Mouse (Mus musculus): Measurements from ENCODE around the gene Clstn1.

Gene Clstn1

DNA sequence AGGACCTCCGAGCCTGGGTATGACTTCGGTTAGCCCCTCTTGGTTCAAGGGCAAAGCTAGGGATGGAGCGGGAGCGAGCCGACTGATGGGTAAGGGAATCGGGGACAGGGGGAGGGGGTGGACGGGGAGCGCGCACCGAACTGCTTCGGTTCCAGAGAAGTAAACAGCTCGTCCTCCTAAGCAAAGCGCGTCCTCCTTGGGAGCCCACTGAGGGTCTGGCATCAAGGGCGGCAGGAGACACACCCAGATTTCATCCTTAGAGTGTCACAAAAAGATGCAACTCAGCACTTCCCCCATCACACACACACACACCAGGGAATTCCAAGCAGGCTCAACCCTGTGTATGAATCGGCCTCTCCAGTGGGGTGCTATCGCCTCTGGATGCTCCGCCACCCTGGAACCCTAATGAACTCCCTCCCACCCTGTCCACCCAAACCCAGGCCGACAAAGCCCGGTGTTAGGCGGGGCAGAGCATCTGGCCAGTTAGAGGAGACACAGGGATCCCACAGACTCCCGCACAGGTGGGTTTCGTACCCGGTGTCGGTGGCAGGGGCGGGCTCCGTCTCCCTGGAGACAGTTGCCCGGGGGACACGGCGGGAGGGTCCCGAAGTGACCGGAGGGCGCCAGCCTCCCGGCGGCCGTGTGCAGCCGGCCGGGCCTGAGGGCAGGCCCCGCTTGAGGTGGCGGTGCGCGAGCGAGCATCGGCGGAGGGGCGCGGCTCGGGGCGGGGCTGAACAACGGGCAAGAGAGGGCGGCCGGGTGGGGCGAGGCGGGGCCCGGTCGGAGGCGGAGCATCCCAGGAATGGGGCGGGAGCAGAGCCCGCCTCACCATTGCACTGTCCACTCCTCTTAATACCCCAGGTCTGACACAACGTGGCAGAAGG lies 89.4 kb downstream of the Clstn1 start:
- DNase-seq (ENCODE audit: low spot score), result no peak

- DNase-seq (ENCODE audit: low spot score), result no peak
These were observed 91.7 kb downstream of the Clstn1 start for GRCm38 (mm10) chr4:149678006-149678405.

DNA sequence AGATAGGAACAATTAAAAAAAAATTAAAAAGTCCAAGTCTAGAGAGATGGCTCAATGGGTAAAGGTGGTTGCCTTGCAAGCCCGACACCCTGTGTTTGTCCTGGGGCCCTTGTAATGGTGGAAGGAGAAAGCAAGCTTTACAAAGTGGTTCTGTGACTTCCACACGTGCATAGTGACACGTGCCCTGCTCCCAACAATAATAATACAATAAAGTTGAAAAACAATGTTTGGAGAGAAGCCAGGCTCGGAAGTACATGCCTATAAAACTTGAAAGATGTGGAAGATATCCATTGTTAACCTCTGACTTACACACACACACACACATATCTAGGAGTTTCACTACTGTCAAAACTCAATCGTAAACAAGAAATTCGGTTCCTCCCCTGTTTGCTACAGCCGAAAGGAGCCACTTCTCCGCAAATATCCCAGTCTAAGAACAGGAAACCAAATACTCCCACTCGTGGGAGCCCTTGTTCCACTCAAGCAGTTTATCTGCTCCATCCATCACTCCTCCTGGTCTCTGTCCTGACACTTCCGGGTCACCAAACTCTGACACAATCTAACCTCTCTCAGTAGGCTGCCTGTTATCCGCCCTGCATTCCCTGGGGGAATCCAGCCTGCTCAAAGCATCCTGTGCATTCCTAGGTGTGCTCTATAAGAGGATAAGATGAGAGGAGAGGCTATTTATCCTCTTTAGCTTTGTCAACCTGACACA lies 92.9 kb downstream of the Clstn1 start:
- DNase-seq (ENCODE audit: low spot score), result no peak

GRCm38 (mm10) chr4:149683875-149684274 lies 97.6 kb downstream of the Clstn1 start:
- DNase-seq (ENCODE audit: low spot score), result no peak

- DNase-seq (ENCODE audit: low spot score), result no peak
These were observed 98.8 kb downstream of the Clstn1 start for GRCm38 (mm10) chr4:149684841-149685623.

DNA sequence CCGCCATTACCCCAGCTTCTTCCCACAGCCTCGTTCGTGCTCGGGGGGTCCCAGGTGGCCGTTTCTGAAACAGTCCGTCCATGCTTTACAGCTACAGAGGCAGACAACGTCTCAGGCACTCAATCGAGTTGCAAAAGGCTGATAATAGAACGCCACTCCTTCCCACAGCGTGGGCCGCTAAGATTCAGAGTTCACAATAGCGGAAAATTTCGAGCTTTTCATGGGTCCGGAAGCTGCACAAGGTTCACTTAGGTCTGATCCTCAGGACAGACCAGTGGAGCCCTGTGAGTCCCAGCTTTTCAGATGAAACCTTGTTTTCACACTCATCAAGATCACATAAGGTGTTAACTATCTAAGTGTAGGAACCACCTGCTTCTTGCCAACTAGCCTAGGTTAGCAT lies 102.6 kb downstream of the Clstn1 start:
- DNase-seq (ENCODE audit: low spot score), result no peak

DNA sequence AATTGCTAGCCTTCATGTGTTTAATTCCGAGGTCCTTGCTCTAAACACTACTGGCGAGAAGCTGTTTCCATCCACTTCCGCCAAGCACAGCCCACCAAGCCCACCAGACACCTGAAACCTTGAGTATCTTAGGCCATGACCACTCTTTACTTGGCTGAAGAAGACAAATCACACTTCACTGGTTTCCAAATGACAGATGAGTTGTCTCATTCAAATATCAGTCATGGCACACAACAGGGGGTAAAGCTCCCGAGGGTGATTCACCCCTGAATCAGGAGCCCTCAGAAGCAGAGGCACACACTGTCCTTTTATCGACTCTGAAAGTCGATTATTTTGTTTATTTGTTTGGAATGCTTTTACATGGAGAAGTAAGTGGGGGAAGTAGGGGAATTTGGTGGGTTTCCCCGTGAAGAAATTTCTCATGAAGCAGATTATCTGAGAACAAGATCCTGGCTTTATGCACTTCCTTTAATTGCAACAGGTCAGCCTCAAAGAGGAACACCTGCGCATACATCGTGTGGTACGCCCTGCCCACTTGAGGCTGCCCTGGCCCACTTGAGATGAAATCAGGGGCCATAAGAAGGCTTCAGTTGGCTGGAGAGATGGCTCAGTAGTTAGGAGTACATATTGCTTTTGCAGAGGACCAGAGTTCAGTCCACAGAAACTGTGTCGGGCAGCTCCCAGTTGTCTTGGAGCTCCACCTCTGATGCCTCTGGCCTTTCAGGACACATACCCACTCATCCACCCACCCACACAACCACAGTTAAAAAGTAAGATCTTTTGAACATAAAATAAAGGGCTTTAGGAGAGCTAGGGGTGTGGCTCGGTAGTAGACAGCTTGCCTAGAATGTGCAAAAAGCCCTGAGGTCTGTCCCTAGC lies 103.8 kb downstream of the Clstn1 start:
- DNase-seq (ENCODE audit: low spot score), result no peak

GRCm38 (mm10) chr4:149690828-149691280 lies 104.6 kb downstream of the Clstn1 start:
- DNase-seq (ENCODE audit: low spot score), result no peak

DNA sequence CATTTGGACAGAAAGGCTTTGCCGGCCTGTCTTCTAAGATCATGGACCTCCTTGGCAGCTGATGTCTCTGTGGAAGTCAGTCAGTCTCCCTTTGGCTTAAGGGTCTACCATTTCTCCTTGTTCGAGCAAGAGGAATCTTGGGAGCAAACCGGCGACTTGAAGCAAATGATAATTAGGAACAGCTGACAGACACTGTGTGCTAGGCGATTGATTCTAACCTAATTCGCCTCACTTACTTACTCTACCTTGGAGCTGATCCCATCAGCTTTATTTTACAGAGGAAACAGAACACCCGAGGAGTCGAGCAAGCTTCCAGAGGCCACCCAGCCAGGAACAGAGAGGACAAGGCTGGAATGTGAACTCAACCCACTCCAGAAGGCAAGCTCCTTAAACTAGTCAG lies 105.1 kb downstream of the Clstn1 start:
- no peak for DNase-seq (ENCODE audit: low spot score)

GRCm38 (mm10) chr4:149696189-149696971 lies 110.1 kb downstream of the Clstn1 start:
- no peak for DNase-seq (ENCODE audit: low spot score)

DNA sequence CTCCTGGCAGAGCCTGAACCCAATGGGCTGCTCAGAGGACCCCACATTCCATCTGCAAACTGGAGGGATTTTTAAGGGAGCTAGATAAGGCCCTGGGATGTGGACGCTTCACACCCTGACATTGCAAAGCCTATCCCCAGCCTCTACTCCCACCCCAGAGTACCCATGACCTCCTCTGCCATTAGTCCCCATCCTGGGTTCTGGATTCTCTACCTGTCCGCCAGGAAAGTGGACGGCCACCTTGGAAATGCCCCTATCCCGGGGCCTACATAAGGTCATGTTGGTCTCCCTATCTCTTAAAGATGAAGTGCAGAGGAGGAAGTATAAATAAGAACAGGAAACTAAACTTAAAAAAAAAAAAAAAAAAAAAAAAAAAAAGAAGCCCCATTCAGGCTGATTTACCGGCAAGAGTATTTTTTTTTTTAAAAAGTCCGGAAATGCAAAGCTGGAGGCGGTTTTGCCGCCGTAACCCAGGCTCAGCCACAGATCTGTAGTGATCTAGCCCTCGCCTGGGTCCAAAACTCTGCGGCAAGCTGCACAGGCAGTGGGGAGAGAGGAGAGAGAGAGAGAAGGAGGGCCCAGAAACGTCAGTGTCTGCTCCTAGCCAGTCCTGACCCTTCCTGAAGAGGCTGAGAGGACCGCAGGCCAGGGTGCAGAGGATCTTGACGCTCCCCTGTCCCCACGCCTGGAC lies 111.4 kb downstream of the Clstn1 start:
- DNase-seq (ENCODE audit: low spot score), result no peak

DNA sequence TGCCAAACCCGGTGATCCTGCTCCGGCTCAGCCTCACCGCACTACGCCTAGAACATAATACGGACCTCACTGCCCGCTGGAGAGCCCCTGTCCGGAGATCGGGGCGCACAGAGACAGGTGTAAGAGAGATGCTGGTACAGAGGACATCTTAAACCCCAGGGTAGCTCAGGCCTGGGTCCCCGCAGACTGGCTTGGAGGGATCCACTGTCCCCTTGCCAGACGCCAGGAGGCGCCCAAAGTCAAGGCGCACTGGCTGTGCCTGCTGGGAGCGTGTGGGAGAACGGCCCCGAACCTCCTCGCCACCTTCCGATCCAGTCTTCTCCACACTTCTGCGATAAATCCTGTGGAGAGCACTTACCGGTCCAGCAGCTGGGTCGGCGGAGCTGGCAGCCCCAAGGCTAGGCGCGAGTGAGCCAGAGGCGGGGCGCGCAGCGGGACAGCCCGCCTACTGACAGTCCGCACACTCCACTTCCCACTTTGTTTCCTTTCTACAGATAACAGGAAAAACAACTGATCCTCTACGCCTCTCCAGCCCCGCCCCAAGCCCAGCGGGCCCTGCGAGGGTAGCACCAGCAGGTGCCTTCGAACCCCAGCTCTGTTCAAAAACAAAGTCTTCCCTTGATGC lies 112.0 kb downstream of the Clstn1 start:
- no peak for DNase-seq (ENCODE audit: low spot score)
